Mouse (Mus musculus) heart, embryonic 11.5 days (tissue): ENCODE measurements around the gene Prss38. TPM values are rescaled to one million over a fixed set of nuclear protein-coding genes. Genes with fewer than 3 reads are reported as not detected.

Source experiments
- ATAC-seq: fragments of 200-750 bp; cut with Nextera tagmentation; replicated peaks from 2 replicates; pipeline ENCODE4 v1.8.0; 2017; ENCODE audit warnings: moderate library complexity; ENCODE audit not compliant: insufficient number of reproducible peaks, low FRiP score, low TSS enrichment
- H3K27ac ChIP-seq: fragments of 300-500 bp; sonication (generic); 2 replicates; pipeline ENCODE4 v1.5.1; 2014; ENCODE audit warnings: mild to moderate bottlenecking, low read depth, low read length
- H3K27me3 ChIP-seq: fragments of 300-500 bp; sonication (generic); 2 replicates; pipeline ENCODE4 v1.6.1; 2014; ENCODE audit warnings: mild to moderate bottlenecking, low read length, mixed read lengths; ENCODE audit not compliant: control insufficient read depth, insufficient read depth
- H3K36me3 ChIP-seq: fragments of 300-500 bp; sonication (generic); 2 replicates; pipeline ENCODE4 v1.6.1; 2014; ENCODE audit warnings: mild to moderate bottlenecking, low read length, moderate library complexity, mixed read lengths; ENCODE audit not compliant: control insufficient read depth, insufficient read depth
- H3K4me1 ChIP-seq: fragments of 300-500 bp; sonication (generic); 2 replicates; pipeline ENCODE4 v1.6.1; 2014; ENCODE audit warnings: low read length; ENCODE audit not compliant: control insufficient read depth, insufficient read depth
- H3K4me2 ChIP-seq: fragments of 300-500 bp; sonication (generic); 2 replicates; pipeline ENCODE4 v1.6.1; 2014; ENCODE audit warnings: mild to moderate bottlenecking, moderate library complexity
- H3K4me3 ChIP-seq: fragments of 300-500 bp; sonication (generic); 2 replicates; pipeline ENCODE4 v1.5.1; 2014; ENCODE audit warnings: low read depth, low read length
- H3K9ac ChIP-seq: fragments of 300-500 bp; sonication (generic); 2 replicates; pipeline ENCODE4 v1.6.1; 2014; ENCODE audit warnings: mild to moderate bottlenecking, low read depth, low read length, moderate library complexity
- H3K9me3 ChIP-seq: fragments of 300-500 bp; sonication (generic); replicated peaks from 2 replicates; pipeline ENCODE4 v1.6.1; 2016; ENCODE audit warnings: low read length; ENCODE audit not compliant: control insufficient read depth
- WGBS: fragments of 180-500 bp; shearing (Covaris S2); extraction: QIAGEN DNeasy Blood & Tissue Kit; methylation state at CpG from one replicate; pipeline ENCODE4 v1.1.7; 2014; ENCODE audit not compliant: insufficient replicate concordance; 5-methylcytosine and 5-hydroxymethylcytosine counted together
- polyA plus RNA-seq: library from polyadenylated mRNA; unstranded; fragments of >200 nt; fragmentation: Nextera tagmentation; extraction: Ambion mirVana; gene quantifications from 2 replicates; pipeline ENCODE4 v1.2.1, GENCODE M21; 2014

Gene Prss38
- polyA plus RNA-seq: not detected in 2 replicates

- no peak within 1 kb of the TSS for H3K27ac ChIP-seq
- ATAC-seq: no peak
- no peak within 1 kb of the TSS for H3K4me3 ChIP-seq
- 65% methylated on average over 16 of the region's 16 CpGs for WGBS
- no peaks in the 10 kb centered on the region for H3K4me1 ChIP-seq
- no peaks in the 10 kb centered on the region for H3K27me3 ChIP-seq
- H3K36me3 ChIP-seq: no peaks in the 10 kb centered on the region
- no peak within 1 kb of the TSS for H3K4me2 ChIP-seq
- no peaks in the 10 kb centered on the region for H3K9me3 ChIP-seq
- H3K9ac ChIP-seq: no peak within 1 kb of the TSS
Observed at GRCm38 (mm10) chr11:59375475-59375874, at the start of gene Prss38. Prss38 (minus strand) TSS chr11:59375657.

DNA sequence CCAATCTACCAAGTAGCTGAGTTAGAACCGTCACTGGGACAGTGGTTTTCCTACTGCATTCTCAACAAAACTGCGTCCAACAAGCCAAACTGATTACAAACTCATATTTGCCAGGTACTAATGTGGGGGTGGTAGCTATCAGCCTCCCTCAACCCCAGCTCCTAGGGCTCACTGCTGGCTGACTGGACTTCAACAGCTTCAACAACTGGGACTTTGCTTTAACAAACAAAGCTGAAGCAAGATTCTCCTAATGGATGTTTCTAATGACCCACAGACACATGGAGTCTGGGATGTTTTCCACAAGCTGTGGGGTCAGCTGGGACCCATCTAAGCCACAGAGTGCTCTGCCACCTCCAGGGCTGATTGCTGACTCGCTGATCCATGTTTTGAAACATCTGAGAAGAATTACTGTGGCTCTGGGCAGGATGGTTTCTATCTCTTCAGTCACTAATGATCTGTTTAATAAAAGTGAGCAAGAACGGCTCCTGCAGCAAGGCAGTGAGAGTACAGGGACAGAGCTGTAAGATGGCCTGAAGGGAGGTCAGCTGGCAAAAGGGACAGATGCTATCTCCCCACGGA lies 47.6 kb upstream of the Prss38 start:
- ATAC-seq: no peak
- no peaks in the 10 kb centered on the region for H3K9me3 ChIP-seq
- H3K9ac ChIP-seq: no peak overlapping the region
- 0 out of 2 replicates have a peak, but pooled peaks cover 6% of the 10 kb centered on the region for H3K4me1 ChIP-seq
- WGBS: 80% methylated on average over 5 of the region's 5 CpGs
- H3K27me3 ChIP-seq: no peaks in the 10 kb centered on the region
- H3K27ac ChIP-seq: no peak overlapping the region
- H3K4me3 ChIP-seq: no peak overlapping the region
- H3K36me3 ChIP-seq: peaks cover 4% of the 10 kb centered on the region; the same call in 1 of the 2 replicates
- H3K4me2 ChIP-seq: no peak overlapping the region

DNA sequence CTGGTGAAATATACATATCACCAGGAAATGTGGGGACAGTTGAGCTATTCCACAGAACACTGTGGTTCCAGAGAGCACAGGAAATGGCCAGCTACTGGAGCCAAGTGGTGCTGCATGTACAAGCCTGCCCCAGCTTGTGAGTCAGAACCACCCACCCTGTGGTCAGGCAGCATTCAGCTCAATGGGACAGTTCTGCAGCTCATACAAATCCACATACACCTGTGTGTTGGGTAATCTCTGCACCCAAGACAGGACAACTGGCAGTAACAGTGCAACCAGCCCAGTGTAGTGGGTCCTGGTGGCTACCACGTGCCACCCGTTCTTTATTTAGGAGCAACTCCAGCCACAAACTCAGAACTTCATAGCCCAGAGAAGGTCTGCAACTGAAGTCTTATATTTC lies 46.5 kb upstream of the Prss38 start:
- Histone ChIP-seq H3K36me3 (0 out of 2 replicates have a peak, but pooled peaks cover 3% of the 10 kb centered on the region), H3K4me3 (no peak overlapping the region), H3K27ac (no peak overlapping the region)

GRCm38 (mm10) chr11:59421436-59421835 lies 46.0 kb upstream of the Prss38 start:
- Histone ChIP-seq H3K27ac (no peak overlapping the region), H3K9ac (no peak overlapping the region), H3K27me3 (no peaks in the 10 kb centered on the region), H3K9me3 (no peaks in the 10 kb centered on the region), H3K4me3 (no peak overlapping the region), H3K36me3 (no peaks in the 10 kb centered on the region), H3K4me1 (0 out of 2 replicates have a peak, but pooled peaks cover 6% of the 10 kb centered on the region), H3K4me2 (no peak overlapping the region)
- WGBS: 77% methylated on average over 8 of the region's 8 CpGs
- ATAC-seq: no peak

More for the DNA sequence above, 46.5 kb upstream of the Prss38 start:
- Histone ChIP-seq H3K27me3 (no peaks in the 10 kb centered on the region), H3K4me2 (no peak overlapping the region), H3K9ac (no peak overlapping the region), H3K4me1 (0 out of 2 replicates have a peak, but pooled peaks cover 6% of the 10 kb centered on the region), H3K9me3 (no peaks in the 10 kb centered on the region)
- 86% methylated on average over 2 of the region's 2 CpGs for WGBS
- ATAC-seq: no peak

DNA sequence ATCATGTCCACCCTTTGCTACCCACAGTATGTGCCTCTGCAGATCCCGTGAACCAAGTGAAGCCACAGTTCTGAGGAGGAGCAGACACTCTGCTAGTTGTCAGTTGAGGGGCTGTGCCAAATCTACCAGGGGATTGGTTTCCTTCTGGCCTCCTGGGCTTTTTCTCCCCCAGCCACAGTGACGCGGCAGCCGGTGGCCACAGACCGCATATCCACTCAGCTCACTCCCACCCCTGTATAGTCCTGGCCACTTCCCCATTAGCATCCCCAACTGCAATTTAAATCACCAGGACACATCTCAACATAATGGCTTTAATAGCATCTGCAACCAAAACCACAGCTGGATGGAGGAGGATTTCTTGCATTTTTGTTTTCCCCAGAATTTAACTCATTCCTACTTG lies 43.3 kb upstream of the Prss38 start:
- Histone ChIP-seq H3K9me3 (no peaks in the 10 kb centered on the region), H3K4me2 (no peak overlapping the region), H3K27me3 (no peaks in the 10 kb centered on the region), H3K4me3 (no peak overlapping the region), H3K36me3 (0 out of 2 replicates have a peak, but pooled peaks cover 4% of the 10 kb centered on the region), H3K4me1 (0 out of 2 replicates have a peak, but pooled peaks cover 3% of the 10 kb centered on the region), H3K9ac (no peak overlapping the region), H3K27ac (no peak overlapping the region)
- 87% methylated on average over 5 of the region's 5 CpGs for WGBS
- ATAC-seq: no peak

DNA sequence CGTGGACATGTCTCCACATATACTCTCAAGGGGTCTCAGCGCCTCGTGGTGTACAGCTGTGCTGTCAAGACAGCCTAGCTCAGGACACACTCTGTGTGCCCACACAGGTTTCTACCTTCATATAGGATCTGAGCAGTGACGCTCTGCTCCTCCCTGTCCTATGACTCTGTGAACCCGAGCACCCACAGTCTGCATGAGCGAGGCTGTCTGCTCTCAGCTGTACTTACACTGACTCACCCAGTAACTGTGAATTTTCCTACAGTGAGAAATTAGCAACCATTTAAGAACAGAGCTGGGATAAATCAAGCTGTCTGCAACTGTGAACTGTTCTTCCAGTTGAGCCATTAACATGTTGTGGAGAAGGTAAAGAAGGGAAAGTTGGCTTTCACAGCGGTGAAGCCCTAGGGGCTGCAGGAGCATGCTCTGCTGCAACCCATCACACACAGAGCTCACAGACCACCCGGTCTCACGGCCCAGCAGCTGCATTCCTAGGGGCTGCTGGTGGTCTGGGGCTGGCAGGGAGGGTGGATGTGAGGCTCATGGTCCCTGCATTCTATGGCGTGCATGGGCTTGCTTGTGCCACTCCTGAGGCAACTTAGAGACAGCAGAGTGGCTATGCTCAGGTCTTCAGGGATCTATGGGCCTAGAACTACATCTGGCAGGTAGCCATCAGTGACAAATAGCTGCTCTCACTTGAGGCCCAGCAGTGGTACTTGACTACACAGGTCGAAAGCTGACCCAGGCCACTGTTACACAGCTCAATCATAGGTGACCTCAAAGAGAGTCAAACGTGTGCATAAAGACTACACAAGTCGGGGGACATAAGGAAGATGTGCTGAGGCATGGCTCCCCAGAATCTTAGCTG lies 37.8 kb upstream of the Prss38 start:
- Histone ChIP-seq H3K9ac (no peak overlapping the region), H3K4me1 (peaks cover 19% of the 10 kb centered on the region), H3K4me2 (no peak overlapping the region), H3K27me3 (no peaks in the 10 kb centered on the region), H3K4me3 (no peak overlapping the region), H3K9me3 (no peaks in the 10 kb centered on the region), H3K36me3 (peaks cover 4% of the 10 kb centered on the region; the same call in 1 of the 2 replicates), H3K27ac (no peak overlapping the region)
- 75% methylated on average over 13 of the region's 13 CpGs for WGBS
- ATAC-seq: no peak

GRCm38 (mm10) chr11:59412058-59412457 lies 36.6 kb upstream of the Prss38 start:
- peaks cover 19% of the 10 kb centered on the region for H3K4me1 ChIP-seq
- 71% methylated on average over 6 of the region's 6 CpGs for WGBS
- no peak overlapping the region for H3K9ac ChIP-seq
- H3K27ac ChIP-seq: no peak overlapping the region
- no peak overlapping the region for H3K4me2 ChIP-seq
- no peaks in the 10 kb centered on the region for H3K27me3 ChIP-seq
- H3K9me3 ChIP-seq: no peaks in the 10 kb centered on the region
- H3K36me3 ChIP-seq: peaks cover 9% of the 10 kb centered on the region
- H3K4me3 ChIP-seq: no peak overlapping the region
- no peak for ATAC-seq

DNA sequence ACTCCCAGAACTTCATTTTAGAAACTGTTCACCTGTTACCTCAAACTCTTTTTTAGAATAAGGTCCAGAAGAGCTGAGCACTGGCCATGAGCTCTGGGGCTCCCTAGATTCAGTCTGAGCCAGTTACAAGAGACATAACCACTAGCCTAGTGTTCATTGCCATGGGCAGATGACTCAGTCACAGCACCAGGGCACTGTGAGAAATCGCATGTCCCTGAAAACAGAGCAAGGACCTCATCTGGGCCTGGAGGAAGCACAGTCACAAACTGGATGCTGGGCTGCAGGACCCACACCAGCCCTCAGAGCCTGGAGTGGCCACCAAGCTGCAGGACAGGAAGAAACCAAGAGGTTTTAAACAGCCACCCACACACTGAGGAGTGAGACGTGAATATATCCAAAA lies 35.4 kb upstream of the Prss38 start:
- Histone ChIP-seq H3K4me2 (no peak overlapping the region), H3K9me3 (no peaks in the 10 kb centered on the region), H3K9ac (no peak overlapping the region), H3K4me3 (no peak overlapping the region), H3K36me3 (peaks cover 9% of the 10 kb centered on the region), H3K27ac (no peak overlapping the region), H3K27me3 (no peaks in the 10 kb centered on the region), H3K4me1 (peaks cover 19% of the 10 kb centered on the region)
- no peak for ATAC-seq
- 84% methylated on average over 2 of the region's 2 CpGs for WGBS
